Mouse (Mus musculus): ENCODE data around the gene Trpm2. TPM values are rescaled to one million over a fixed set of nuclear protein-coding genes. Genes with fewer than 3 reads are reported as not detected.

Trpm2 gene
- polyA plus RNA-seq (2015; fragmentation: Nextera tagmentation; extraction: Ambion mirVana) = 0.33 and 0.35 TPM in 2 replicates

GRCm38 (mm10) chr10:77970481-77970880, at the start of gene Trpm2:
TSS of gene Trpm2 (minus strand) at chr10:77970563.

GRCm38 (mm10) chr10:78009945-78010293, 39.6 kb upstream of the Trpm2 start, which contains the start of gene Pfkl:
TSS of gene Pfkl (minus strand) at chr10:78010083.

GRCm38 (mm10) chr10:77978351-77979350, 8.3 kb upstream of the Trpm2 start, which contains the start of gene 1810043G02Rik:
TSS of gene 1810043G02Rik (plus strand) at chr10:77978524.

GRCm38 (mm10) chr10:77902211-77902893, 68.0 kb downstream of the Trpm2 start, which contains the start of gene Lrrc3:
TSS of gene Lrrc3 (minus strand) at chr10:77902536.

GRCm38 (mm10) chr10:77861675-77862074, 108.7 kb downstream of the Trpm2 start, which contains the start of gene Gm3285:
TSS of gene Gm3285 (plus strand) at chr10:77861975.

Other genes starting within 250 kb of the Trpm2 start
- gene Krtap12-1, start 250.0 kb downstream of the Trpm2 start, polyA plus RNA-seq (2015; fragmentation: Nextera tagmentation; extraction: Ambion mirVana) = not detected in 2 replicates
- not detected in 2 replicates for gene Gm10100, start 244.1 kb downstream of the Trpm2 start, polyA plus RNA-seq (2015; fragmentation: Nextera tagmentation; extraction: Ambion mirVana)
- not detected in 2 replicates for gene Gm18596, start 227.9 kb downstream of the Trpm2 start, polyA plus RNA-seq (2015; fragmentation: Nextera tagmentation; extraction: Ambion mirVana)
- not detected in 2 replicates for gene Gm9736, start 219.2 kb downstream of the Trpm2 start, polyA plus RNA-seq (2015; fragmentation: Nextera tagmentation; extraction: Ambion mirVana)
- gene Gm3233, start 210.9 kb downstream of the Trpm2 start, polyA plus RNA-seq (2015; fragmentation: Nextera tagmentation; extraction: Ambion mirVana) = not detected in 2 replicates
- gene Gm3238, start 199.2 kb downstream of the Trpm2 start, polyA plus RNA-seq (2015; fragmentation: Nextera tagmentation; extraction: Ambion mirVana) = not detected in 2 replicates
- gene Gm7138, start 193.6 kb downstream of the Trpm2 start, polyA plus RNA-seq (2015; fragmentation: Nextera tagmentation; extraction: Ambion mirVana) = not detected in 2 replicates
- gene Gm3250, start 188.0 kb downstream of the Trpm2 start, polyA plus RNA-seq (2015; fragmentation: Nextera tagmentation; extraction: Ambion mirVana) = not detected in 2 replicates
- gene Gm7137, start 182.4 kb downstream of the Trpm2 start, polyA plus RNA-seq (2015; fragmentation: Nextera tagmentation; extraction: Ambion mirVana) = not detected in 2 replicates
- not detected in 2 replicates for gene Gm9639, start 175.5 kb downstream of the Trpm2 start, polyA plus RNA-seq (2015; fragmentation: Nextera tagmentation; extraction: Ambion mirVana)
- not detected in 2 replicates for gene Gm19668, start 171.4 kb downstream of the Trpm2 start, polyA plus RNA-seq (2015; fragmentation: Nextera tagmentation; extraction: Ambion mirVana)
- gene Gm9507, start 158.7 kb downstream of the Trpm2 start, polyA plus RNA-seq (2015; fragmentation: Nextera tagmentation; extraction: Ambion mirVana) = not detected in 2 replicates
- gene Gm2696, start 155.9 kb downstream of the Trpm2 start, polyA plus RNA-seq (2015; fragmentation: Nextera tagmentation; extraction: Ambion mirVana) = not detected in 2 replicates
- gene Krtap10-4, start 143.5 kb downstream of the Trpm2 start, polyA plus RNA-seq (2015; fragmentation: Nextera tagmentation; extraction: Ambion mirVana) = not detected in 2 replicates
- gene Krtap10-10, start 134.6 kb downstream of the Trpm2 start, polyA plus RNA-seq (2015; fragmentation: Nextera tagmentation; extraction: Ambion mirVana) = not detected in 2 replicates
- not detected in 2 replicates for gene Gm36176, start 123.8 kb downstream of the Trpm2 start, polyA plus RNA-seq (2015; fragmentation: Nextera tagmentation; extraction: Ambion mirVana)
- gene Gm10318, start 117.7 kb downstream of the Trpm2 start, polyA plus RNA-seq (2015; fragmentation: Nextera tagmentation; extraction: Ambion mirVana) = not detected in 2 replicates
- gene Gm3285, start 108.6 kb downstream of the Trpm2 start, polyA plus RNA-seq (2015; fragmentation: Nextera tagmentation; extraction: Ambion mirVana) = not detected in 2 replicates
- gene Lrrc3, start 68.0 kb downstream of the Trpm2 start, polyA plus RNA-seq (2015; fragmentation: Nextera tagmentation; extraction: Ambion mirVana) = 0.61 and 0.74 TPM in 2 replicates
- gene 1810043G02Rik, start 8.0 kb upstream of the Trpm2 start, polyA plus RNA-seq (2015; fragmentation: Nextera tagmentation; extraction: Ambion mirVana) = 12.9 and 13.1 TPM in 2 replicates
- 13.1 and 19.4 TPM in 2 replicates for gene Pfkl, start 39.5 kb upstream of the Trpm2 start, polyA plus RNA-seq (2015; fragmentation: Nextera tagmentation; extraction: Ambion mirVana)
- gene Dnmt3l, start 71.4 kb upstream of the Trpm2 start, polyA plus RNA-seq (2015; fragmentation: Nextera tagmentation; extraction: Ambion mirVana) = 0.09 and 0.40 TPM in 2 replicates
- not detected in 2 replicates for gene Aire, start 73.0 kb upstream of the Trpm2 start, polyA plus RNA-seq (2015; fragmentation: Nextera tagmentation; extraction: Ambion mirVana)
- gene Icosl, start 98.7 kb upstream of the Trpm2 start, polyA plus RNA-seq (2015; fragmentation: Nextera tagmentation; extraction: Ambion mirVana) = 2.6 and 2.9 TPM in 2 replicates
- 57.2 and 59.8 TPM in 2 replicates for gene D10Jhu81e, start 199.2 kb upstream of the Trpm2 start, polyA plus RNA-seq (2015; fragmentation: Nextera tagmentation; extraction: Ambion mirVana)
- gene Pwp2, start 214.6 kb upstream of the Trpm2 start, polyA plus RNA-seq (2015; fragmentation: Nextera tagmentation; extraction: Ambion mirVana) = 6.9 TPM in 2 replicates